Mouse (Mus musculus) midbrain, embryonic 16.5 days (tissue): ENCODE results near the gene Tmem132b. TPM values are rescaled to one million over a fixed set of nuclear protein-coding genes. Genes with fewer than 3 reads are reported as not detected.

Source experiments
- ATAC-seq: fragments of 200-750 bp; cut with Nextera tagmentation; 2 replicates; pipeline ENCODE4 v1.8.0; 2017; ENCODE audit warnings: moderate TSS enrichment
- H3K27ac ChIP-seq: fragments of 300-500 bp; sonication (generic); 2 replicates; pipeline ENCODE4 v1.5.1; 2014; ENCODE audit warnings: mild to moderate bottlenecking, low read length, mixed read lengths
- H3K27me3 ChIP-seq: fragments of 300-500 bp; sonication (generic); 2 replicates; pipeline ENCODE4 v1.6.1; 2014; ENCODE audit warnings: low read depth, low read length, mixed read lengths; ENCODE audit not compliant: control insufficient read depth, insufficient read depth
- H3K36me3 ChIP-seq: fragments of 300-500 bp; sonication (generic); 2 replicates; pipeline ENCODE4 v1.6.1; 2014; ENCODE audit warnings: mild to moderate bottlenecking, low read length, moderate library complexity, mixed read lengths; ENCODE audit not compliant: control insufficient read depth, insufficient read depth
- H3K4me1 ChIP-seq: fragments of 300-500 bp; sonication (generic); 2 replicates; pipeline ENCODE4 v1.6.1; 2014; ENCODE audit warnings: mild to moderate bottlenecking, low read length, mixed read lengths; ENCODE audit not compliant: control insufficient read depth, insufficient read depth
- H3K4me2 ChIP-seq: fragments of 300-500 bp; sonication (generic); 2 replicates; pipeline ENCODE4 v1.6.1; 2014; ENCODE audit warnings: mild to moderate bottlenecking, low read length, mixed read lengths
- H3K4me3 ChIP-seq: fragments of 300-500 bp; sonication (generic); 2 replicates; pipeline ENCODE4 v1.5.1; 2014; ENCODE audit warnings: low read depth, mild to moderate bottlenecking, low read length, moderate library complexity, mixed read lengths
- H3K9ac ChIP-seq: fragments of 300-500 bp; sonication (generic); 2 replicates; pipeline ENCODE4 v1.6.1; 2014; ENCODE audit warnings: low read depth, low read length, mixed read lengths
- H3K9me3 ChIP-seq: fragments of 300-500 bp; sonication (generic); replicated peaks from 2 replicates; pipeline ENCODE4 v1.6.1; 2014; ENCODE audit warnings: mild to moderate bottlenecking, low read length, mixed read lengths; ENCODE audit not compliant: control insufficient read depth, poor library complexity, severe bottlenecking
- WGBS: fragments of 180-500 bp; shearing (Covaris S2); extraction: QIAGEN DNeasy Blood & Tissue Kit; methylation state at CpG from one replicate; pipeline ENCODE4 v1.1.7; 2014; 5-methylcytosine and 5-hydroxymethylcytosine counted together
- polyA plus RNA-seq: library from polyadenylated mRNA; unstranded; fragments of >200 nt; fragmentation: Nextera tagmentation; extraction: Ambion mirVana; gene quantifications from 2 replicates; pipeline ENCODE4 v1.2.1, GENCODE M21; 2015

Tmem132b gene
- polyA plus RNA-seq, 1 experiment from 2014 or later: 5.5 TPM

GRCm38 (mm10) chr5:125733806-125734205, 202.2 kb downstream of the Tmem132b start:
- no peak overlapping the region for H3K4me3 ChIP-seq
- ATAC-seq: no peak

GRCm38 (mm10) chr5:125737105-125737504, 205.5 kb downstream of the Tmem132b start:
- no peaks in the 10 kb centered on the region for H3K9me3 ChIP-seq
- no peak overlapping the region for H3K9ac ChIP-seq
- H3K4me2 ChIP-seq: no peak overlapping the region
- no peaks in the 10 kb centered on the region for H3K27me3 ChIP-seq
- 57% methylated on average over 9 of the region's 9 CpGs for WGBS
- ATAC-seq: no peak
- H3K36me3 ChIP-seq: no peaks in the 10 kb centered on the region
- no peak overlapping the region for H3K4me3 ChIP-seq
- no peak overlapping the region for H3K27ac ChIP-seq
- no peaks in the 10 kb centered on the region for H3K4me1 ChIP-seq

More at GRCm38 (mm10) chr5:125733806-125734205, 202.2 kb downstream of the Tmem132b start:
- Histone ChIP-seq H3K4me2 (no peak overlapping the region), H3K9ac (no peak overlapping the region), H3K36me3 (no peaks in the 10 kb centered on the region), H3K27me3 (no peaks in the 10 kb centered on the region), H3K27ac (no peak overlapping the region), H3K9me3 (no peaks in the 10 kb centered on the region), H3K4me1 (no peaks in the 10 kb centered on the region)
- 95% methylated on average over 1 of the region's 1 CpGs for WGBS

GRCm38 (mm10) chr5:125743503-125743902, 211.9 kb downstream of the Tmem132b start:
- no peaks in the 10 kb centered on the region for H3K4me1 ChIP-seq
- H3K4me2 ChIP-seq: no peak overlapping the region
- no peak for ATAC-seq
- H3K9me3 ChIP-seq: no peaks in the 10 kb centered on the region
- 78% methylated on average over 6 of the region's 6 CpGs for WGBS
- H3K27ac ChIP-seq: no peak overlapping the region
- H3K27me3 ChIP-seq: no peaks in the 10 kb centered on the region
- H3K4me3 ChIP-seq: no peak overlapping the region
- no peaks in the 10 kb centered on the region for H3K36me3 ChIP-seq
- H3K9ac ChIP-seq: no peak overlapping the region

- H3K4me2 ChIP-seq: no peak overlapping the region
- H3K4me3 ChIP-seq: no peak overlapping the region
- 65% methylated on average over 7 of the region's 7 CpGs for WGBS
- no peaks in the 10 kb centered on the region for H3K9me3 ChIP-seq
- H3K36me3 ChIP-seq: no peaks in the 10 kb centered on the region
- H3K27ac ChIP-seq: no peak overlapping the region
- H3K4me1 ChIP-seq: no peaks in the 10 kb centered on the region
- H3K9ac ChIP-seq: no peak overlapping the region
- no peaks in the 10 kb centered on the region for H3K27me3 ChIP-seq
- no peak for ATAC-seq
These were observed 214.2 kb downstream of the Tmem132b start for GRCm38 (mm10) chr5:125745727-125746126.

- 63% methylated on average over 5 of the region's 5 CpGs for WGBS
- no peak overlapping the region for H3K9ac ChIP-seq
- no peaks in the 10 kb centered on the region for H3K4me1 ChIP-seq
- no peaks in the 10 kb centered on the region for H3K27me3 ChIP-seq
- no peak for ATAC-seq
- H3K4me2 ChIP-seq: no peak overlapping the region
- H3K36me3 ChIP-seq: no peaks in the 10 kb centered on the region
- no peaks in the 10 kb centered on the region for H3K9me3 ChIP-seq
- no peak overlapping the region for H3K27ac ChIP-seq
- H3K4me3 ChIP-seq: no peak overlapping the region
These were observed 219.9 kb downstream of the Tmem132b start for GRCm38 (mm10) chr5:125751481-125751880.

GRCm38 (mm10) chr5:125752546-125752945, 221.0 kb downstream of the Tmem132b start:
- Histone ChIP-seq H3K4me3 (no peak overlapping the region), H3K9ac (no peak overlapping the region), H3K36me3 (no peaks in the 10 kb centered on the region), H3K4me2 (no peak overlapping the region), H3K9me3 (no peaks in the 10 kb centered on the region), H3K4me1 (no peaks in the 10 kb centered on the region), H3K27ac (no peak overlapping the region), H3K27me3 (no peaks in the 10 kb centered on the region)
- ATAC-seq: no peak
- 80% methylated on average over 5 of the region's 5 CpGs for WGBS

GRCm38 (mm10) chr5:125756987-125757530, 225.5 kb downstream of the Tmem132b start:
- Histone ChIP-seq H3K9ac (no peak overlapping the region), H3K4me2 (no peak overlapping the region), H3K27ac (no peak overlapping the region), H3K9me3 (no peaks in the 10 kb centered on the region), H3K27me3 (no peaks in the 10 kb centered on the region), H3K4me1 (no peaks in the 10 kb centered on the region), H3K36me3 (no peaks in the 10 kb centered on the region), H3K4me3 (no peak overlapping the region)
- 77% methylated on average over 7 of the region's 7 CpGs for WGBS
- no peak for ATAC-seq

GRCm38 (mm10) chr5:125758506-125758905, 226.9 kb downstream of the Tmem132b start:
- ATAC-seq: no peak
- Histone ChIP-seq H3K4me2 (no peak overlapping the region), H3K27me3 (no peaks in the 10 kb centered on the region), H3K4me1 (no peaks in the 10 kb centered on the region), H3K9me3 (no peaks in the 10 kb centered on the region), H3K4me3 (no peak overlapping the region), H3K9ac (no peak overlapping the region), H3K27ac (no peak overlapping the region), H3K36me3 (no peaks in the 10 kb centered on the region)
- WGBS: 71% methylated on average over 1 of the region's 1 CpGs

- H3K4me1 ChIP-seq: no peaks in the 10 kb centered on the region
- H3K4me2 ChIP-seq: no peak overlapping the region
- ATAC-seq: no peak
- no peak overlapping the region for H3K27ac ChIP-seq
- H3K27me3 ChIP-seq: no peaks in the 10 kb centered on the region
- no peaks in the 10 kb centered on the region for H3K36me3 ChIP-seq
- no peaks in the 10 kb centered on the region for H3K9me3 ChIP-seq
- H3K9ac ChIP-seq: no peak overlapping the region
- no peak overlapping the region for H3K4me3 ChIP-seq
- 69% methylated on average over 6 of the region's 6 CpGs for WGBS
These were observed 235.4 kb downstream of the Tmem132b start for GRCm38 (mm10) chr5:125766941-125767340.
